Mouse (Mus musculus) macrophage (primary cell): Measurements from ENCODE around the gene Ckm. TPM values are rescaled to one million over a fixed set of nuclear protein-coding genes. Genes with fewer than 3 reads are reported as not detected.

ENCODE experiments used
- H3K27ac ChIP-seq: fragments of 350-480 bp; formaldehyde crosslinking; 2 replicates; pipeline ENCODE4 v1.9.0; 2021
- H3K36me3 ChIP-seq: fragments of 350-480 bp; formaldehyde crosslinking; 2 replicates; pipeline ENCODE4 v1.9.0; 2021; ENCODE audit errors: inconsistent target
- H3K4me3 ChIP-seq: fragments of 350-480 bp; formaldehyde crosslinking; 2 replicates; pipeline ENCODE4 v1.9.0; 2021; ENCODE audit errors: inconsistent target
- H3K79me2 ChIP-seq: fragments of 350-480 bp; formaldehyde crosslinking; 2 replicates; pipeline ENCODE4 v1.9.0; 2021; ENCODE audit errors: inconsistent target
- WGBS: methylation state at CpG from one replicate; pipeline ENCODE4 v1.1.7; 2026; ENCODE audit warnings: inconsistent platforms; ENCODE audit not compliant: missing documents; 5-methylcytosine and 5-hydroxymethylcytosine counted together
- polyA plus RNA-seq: library from polyadenylated mRNA; stranded (reverse); fragments of 250-400 nt; gene quantifications from 3 replicates; pipeline ENCODE4 v1.2.4, GENCODE M21; 2018; ENCODE audit warnings: inconsistent platforms

The Ckm gene
- polyA plus RNA-seq, 1 experiment from 2014 or later, result not detected

GRCm38 (mm10) chr7:19459144-19459870 is 54.7 kb downstream of the Ckm start:
- Histone ChIP-seq H3K36me3 (no peaks in the 10 kb centered on the region), H3K4me3 (peak overlapping the region; percentile 61), H3K79me2 (peaks cover 40% of the 10 kb centered on the region), H3K27ac (peak overlapping the region; percentile 22; the same call in 1 of the 2 replicates)
- 53% methylated on average over 5 of the region's 6 CpGs for WGBS

GRCm38 (mm10) chr7:19460500-19460899 is 55.9 kb downstream of the Ckm start:
- H3K79me2 ChIP-seq, result peaks cover 28% of the 10 kb centered on the region
- 100% methylated on average over 1 of the region's 1 CpGs for WGBS
- no peak overlapping the region for H3K27ac ChIP-seq
- no peak overlapping the region for H3K4me3 ChIP-seq
- H3K36me3 ChIP-seq, result no peaks in the 10 kb centered on the region

- H3K79me2 ChIP-seq, result peaks cover 18% of the 10 kb centered on the region
- no peak overlapping the region for H3K27ac ChIP-seq
- 0% methylated on average over 4 of the region's 6 CpGs for WGBS
- H3K4me3 ChIP-seq, result no peak overlapping the region
- H3K36me3 ChIP-seq, result no peaks in the 10 kb centered on the region
These were observed 56.9 kb downstream of the Ckm start for GRCm38 (mm10) chr7:19461488-19461887.

- Histone ChIP-seq H3K4me3 (no peak overlapping the region), H3K36me3 (no peaks in the 10 kb centered on the region), H3K79me2 (peaks cover 9% of the 10 kb centered on the region; the same call in 1 of the 2 replicates), H3K27ac (no peak overlapping the region)
- 85% methylated on average over 4 of the region's 4 CpGs for WGBS
These were observed 57.9 kb downstream of the Ckm start for GRCm38 (mm10) chr7:19462443-19462842.

GRCm38 (mm10) chr7:19462884-19463381 is 58.4 kb downstream of the Ckm start, which contains the start of gene Exoc3l2:
TSS of gene Exoc3l2 (plus strand) at chr7:19463331.
- 72% methylated on average over 6 of the region's 6 CpGs for WGBS
- Histone ChIP-seq H3K36me3 (no peaks in the 10 kb centered on the region), H3K79me2 (peaks cover 4% of the 10 kb centered on the region; the same call in 1 of the 2 replicates), H3K4me3 (no peak within 1 kb of the TSS), H3K27ac (peak within 1 kb of the TSS; percentile 5; the same call in 1 of the 2 replicates)

- Histone ChIP-seq H3K4me3 (no peak overlapping the region), H3K27ac (no peak overlapping the region), H3K79me2 (no peaks in the 10 kb centered on the region), H3K36me3 (no peaks in the 10 kb centered on the region)
- 90% methylated on average over 22 of the region's 22 CpGs for WGBS
These were observed 60.1 kb downstream of the Ckm start for GRCm38 (mm10) chr7:19464367-19465307.

GRCm38 (mm10) chr7:19466602-19467145 is 62.1 kb downstream of the Ckm start:
- Histone ChIP-seq H3K79me2 (no peaks in the 10 kb centered on the region), H3K4me3 (no peak overlapping the region), H3K27ac (no peak overlapping the region), H3K36me3 (no peaks in the 10 kb centered on the region)
- 82% methylated on average over 5 of the region's 5 CpGs for WGBS

- 71% methylated on average over 6 of the region's 6 CpGs for WGBS
- H3K79me2 ChIP-seq, result no peaks in the 10 kb centered on the region
- H3K27ac ChIP-seq, result no peak overlapping the region
- no peaks in the 10 kb centered on the region for H3K36me3 ChIP-seq
- H3K4me3 ChIP-seq, result no peak overlapping the region
These were observed 63.1 kb downstream of the Ckm start for GRCm38 (mm10) chr7:19467638-19468037.

GRCm38 (mm10) chr7:19468279-19468678 is 63.7 kb downstream of the Ckm start:
- Histone ChIP-seq H3K27ac (no peak overlapping the region), H3K36me3 (no peaks in the 10 kb centered on the region), H3K79me2 (no peaks in the 10 kb centered on the region), H3K4me3 (no peak overlapping the region)
- WGBS, result 34% methylated on average over 12 of the region's 12 CpGs

- Histone ChIP-seq H3K4me3 (no peak overlapping the region), H3K36me3 (no peaks in the 10 kb centered on the region), H3K27ac (no peak overlapping the region), H3K79me2 (no peaks in the 10 kb centered on the region)
- 97% methylated on average over 14 of the region's 23 CpGs for WGBS
These were observed 64.8 kb downstream of the Ckm start for GRCm38 (mm10) chr7:19469404-19469803.

GRCm38 (mm10) chr7:19470308-19470707 is 65.7 kb downstream of the Ckm start:
- no peaks in the 10 kb centered on the region for H3K79me2 ChIP-seq
- 87% methylated on average over 13 of the region's 14 CpGs for WGBS

GRCm38 (mm10) chr7:19472403-19472802 is 67.8 kb downstream of the Ckm start:
- no peaks in the 10 kb centered on the region for H3K36me3 ChIP-seq
- no peak overlapping the region for H3K27ac ChIP-seq
- H3K79me2 ChIP-seq, result no peaks in the 10 kb centered on the region
- H3K4me3 ChIP-seq, result no peak overlapping the region
- 6% methylated on average over 4 of the region's 4 CpGs for WGBS

More at GRCm38 (mm10) chr7:19470308-19470707, 65.7 kb downstream of the Ckm start:
- no peak overlapping the region for H3K27ac ChIP-seq
- H3K36me3 ChIP-seq, result no peaks in the 10 kb centered on the region
- H3K4me3 ChIP-seq, result no peak overlapping the region
